Mouse (Mus musculus) intestine, embryonic 15.5 days (tissue): ENCODE results near the gene Perm1. TPM values are rescaled to one million over a fixed set of nuclear protein-coding genes. Genes with fewer than 3 reads are reported as not detected.

ENCODE experiments used
- ATAC-seq: fragments of 200-750 bp; cut with Nextera tagmentation; 2 replicates; pipeline ENCODE4 v1.8.0; 2017; ENCODE audit warnings: moderate TSS enrichment, moderate library complexity
- H3K27ac ChIP-seq: fragments of 300-500 bp; sonication (generic); 2 replicates; pipeline ENCODE4 v1.5.1; 2015; ENCODE audit warnings: mild to moderate bottlenecking, inconsistent platforms
- H3K27me3 ChIP-seq: fragments of 300-500 bp; sonication (generic); replicated peaks from 2 replicates; pipeline ENCODE4 v1.6.1; 2015; ENCODE audit warnings: inconsistent platforms
- H3K36me3 ChIP-seq: fragments of 300-500 bp; sonication (generic); 2 replicates; pipeline ENCODE4 v1.6.1; 2015; ENCODE audit warnings: inconsistent platforms
- H3K4me1 ChIP-seq: fragments of 300-500 bp; sonication (generic); replicated peaks from 2 replicates; pipeline ENCODE4 v1.6.1; 2015; ENCODE audit warnings: inconsistent platforms
- H3K4me2 ChIP-seq: fragments of 300-500 bp; sonication (generic); replicated peaks from 2 replicates; pipeline ENCODE4 v1.6.1; 2015; ENCODE audit warnings: mild to moderate bottlenecking, inconsistent platforms
- H3K4me3 ChIP-seq: fragments of 300-500 bp; sonication (generic); replicated peaks from 2 replicates; pipeline ENCODE4 v1.5.1; 2015; ENCODE audit warnings: inconsistent platforms
- H3K9ac ChIP-seq: fragments of 300-500 bp; sonication (generic); 2 replicates; pipeline ENCODE4 v1.6.1; 2015; ENCODE audit warnings: inconsistent platforms
- H3K9me3 ChIP-seq: fragments of 300-500 bp; sonication (generic); 2 replicates; pipeline ENCODE4 v1.6.1; 2016; ENCODE audit warnings: inconsistent platforms
- WGBS: fragments of 180-500 bp; shearing (Covaris S2); methylation state at CpG from one replicate; pipeline ENCODE4 v1.1.7; 2015; 5-methylcytosine and 5-hydroxymethylcytosine counted together
- polyA plus RNA-seq: library from polyadenylated mRNA; unstranded; fragments of >200 nt; fragmentation: Nextera tagmentation; extraction: Ambion mirVana; gene quantifications from 2 replicates; pipeline ENCODE4 v1.2.1, GENCODE M21; 2015

The Perm1 gene
- 0.40 and 0.51 TPM in 2 replicates for polyA plus RNA-seq

GRCm38 (mm10) chr4:156215649-156216048 is at the start of gene Perm1:
Gene Perm1, plus strand, starts transcription at chr4:156215868.
- WGBS, result 71% methylated on average over 4 of the region's 4 CpGs
- Histone ChIP-seq H3K4me3 (no peak within 1 kb of the TSS), H3K4me1 (no peaks in the 10 kb centered on the region), H3K27me3 (no peaks in the 10 kb centered on the region), H3K27ac (no peak within 1 kb of the TSS), H3K36me3 (no peaks in the 10 kb centered on the region), H3K9ac (no peak within 1 kb of the TSS), H3K4me2 (no peak within 1 kb of the TSS), H3K9me3 (no peaks in the 10 kb centered on the region)
- ATAC-seq, result peak; percentile 41; the same call in 1 of the 2 replicates

- Histone ChIP-seq H3K36me3 (peaks cover 66% of the 10 kb centered on the region), H3K4me2 (no peak overlapping the region), H3K9ac (no peak overlapping the region), H3K27ac (no peak overlapping the region), H3K27me3 (no peaks in the 10 kb centered on the region), H3K4me1 (no peaks in the 10 kb centered on the region), H3K4me3 (no peak overlapping the region), H3K9me3 (no peaks in the 10 kb centered on the region)
- ATAC-seq, result no peak
- WGBS, result 87% methylated on average over 9 of the region's 9 CpGs
Observed at GRCm38 (mm10) chr4:156166477-156166876, 49.2 kb upstream of the Perm1 start.

DNA sequence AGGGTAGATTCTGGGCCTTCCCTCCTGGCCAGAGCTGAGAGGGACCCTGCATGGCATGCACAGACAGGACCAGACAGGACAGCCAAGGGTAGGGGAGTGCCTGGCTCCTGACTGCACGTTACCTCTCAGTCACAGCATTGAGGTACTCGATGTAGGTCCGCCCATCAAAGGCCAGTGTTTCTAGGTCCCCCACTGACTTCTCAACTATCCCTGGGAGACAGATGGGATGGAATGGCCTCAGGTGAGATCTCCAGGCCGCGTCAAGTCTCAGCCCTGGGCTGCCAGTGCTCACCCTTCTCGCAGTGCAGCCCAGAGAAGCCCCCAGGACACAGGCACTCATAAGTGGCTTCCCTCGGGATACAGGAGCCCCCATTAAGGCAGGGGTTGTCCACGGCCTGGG is 47.1 kb upstream of the Perm1 start:
- Histone ChIP-seq H3K9me3 (no peaks in the 10 kb centered on the region), H3K4me3 (no peak overlapping the region), H3K27me3 (no peaks in the 10 kb centered on the region), H3K4me1 (no peaks in the 10 kb centered on the region), H3K36me3 (peaks cover 75% of the 10 kb centered on the region), H3K4me2 (no peak overlapping the region), H3K9ac (no peak overlapping the region), H3K27ac (no peak overlapping the region)
- ATAC-seq, result no peak
- WGBS, result 91% methylated on average over 8 of the region's 8 CpGs

DNA sequence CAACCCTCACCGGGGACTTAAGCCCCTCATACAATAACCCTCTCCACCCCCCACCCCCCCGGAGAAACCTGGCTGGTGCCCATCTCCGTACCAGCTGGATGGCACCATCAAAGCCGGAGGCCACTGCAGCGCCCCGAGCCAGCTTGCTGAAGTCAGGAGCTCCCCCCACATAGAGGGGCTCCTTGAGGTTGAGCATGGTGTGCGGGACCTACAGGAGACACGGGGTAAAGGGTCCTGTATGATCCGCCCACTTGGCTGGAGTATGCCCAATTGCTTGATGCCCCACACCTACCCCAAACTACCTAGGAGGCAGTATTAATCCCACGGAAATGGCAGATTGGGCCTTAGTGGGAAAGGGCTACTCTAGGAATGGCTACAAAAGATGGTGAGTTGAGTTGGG is 46.5 kb upstream of the Perm1 start:
- no peak for ATAC-seq
- Histone ChIP-seq H3K36me3 (peaks cover 77% of the 10 kb centered on the region), H3K4me1 (no peaks in the 10 kb centered on the region)

DNA sequence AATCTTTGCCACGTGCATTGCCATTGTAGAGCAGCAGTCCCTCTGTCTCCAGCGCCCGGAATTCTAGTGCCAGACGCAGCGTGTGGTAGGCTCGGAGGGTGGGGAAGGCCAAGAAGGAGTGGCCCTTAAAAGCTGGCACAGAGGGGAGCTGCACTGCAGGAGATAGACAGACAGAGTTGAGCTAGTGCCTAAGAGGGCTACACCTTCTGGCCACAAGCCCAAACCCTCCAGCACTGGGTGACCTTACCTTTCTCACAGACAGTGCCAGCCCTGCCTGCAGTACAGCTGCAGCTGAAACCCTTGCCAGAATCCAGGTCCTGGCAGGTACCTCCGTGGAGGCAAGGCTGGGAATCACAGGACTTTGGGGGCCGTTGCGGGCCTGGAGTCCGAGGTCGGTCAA is 43.8 kb upstream of the Perm1 start:
- H3K9me3 ChIP-seq, result no peaks in the 10 kb centered on the region
- H3K4me3 ChIP-seq, result no peak overlapping the region
- no peak for ATAC-seq
- peaks cover 80% of the 10 kb centered on the region for H3K36me3 ChIP-seq
- no peak overlapping the region for H3K27ac ChIP-seq
- no peak overlapping the region for H3K4me2 ChIP-seq
- WGBS, result 94% methylated on average over 11 of the region's 11 CpGs
- no peak overlapping the region for H3K9ac ChIP-seq
- no peaks in the 10 kb centered on the region for H3K27me3 ChIP-seq
- H3K4me1 ChIP-seq, result no peaks in the 10 kb centered on the region

More for the DNA sequence above, 46.5 kb upstream of the Perm1 start:
- Histone ChIP-seq H3K9ac (no peak overlapping the region), H3K4me3 (no peak overlapping the region), H3K4me2 (no peak overlapping the region), H3K27ac (no peak overlapping the region), H3K27me3 (no peaks in the 10 kb centered on the region), H3K9me3 (no peaks in the 10 kb centered on the region)
- WGBS, result 96% methylated on average over 10 of the region's 10 CpGs

- Histone ChIP-seq H3K4me3 (no peak overlapping the region), H3K27me3 (no peaks in the 10 kb centered on the region), H3K9ac (no peak overlapping the region), H3K9me3 (no peaks in the 10 kb centered on the region), H3K4me2 (no peak overlapping the region), H3K36me3 (peaks cover 52% of the 10 kb centered on the region), H3K4me1 (no peaks in the 10 kb centered on the region), H3K27ac (no peak overlapping the region)
- 87% methylated on average over 9 of the region's 9 CpGs for WGBS
- ATAC-seq, result no peak
Observed at GRCm38 (mm10) chr4:156177630-156178029, 38.0 kb upstream of the Perm1 start.

DNA sequence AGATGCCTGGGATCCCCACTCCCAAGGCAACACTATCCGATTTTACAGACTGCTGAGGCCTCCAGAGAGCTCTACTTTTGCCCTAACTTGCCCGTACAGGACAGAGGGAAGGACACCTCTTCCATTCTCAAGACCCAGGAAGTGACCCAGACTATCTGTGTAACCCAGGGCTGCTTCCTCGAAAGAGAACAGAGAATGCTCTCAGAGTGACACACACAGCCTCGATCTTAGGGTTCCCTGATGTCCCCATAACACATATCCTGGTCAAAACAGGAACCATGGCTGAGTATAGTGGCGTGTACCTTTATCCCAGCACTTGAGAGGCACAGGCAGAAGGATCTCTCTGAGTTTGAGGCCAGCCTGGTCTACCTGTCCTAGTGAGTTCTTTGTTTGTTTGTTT is 31.9 kb upstream of the Perm1 start:
- Histone ChIP-seq H3K4me2 (no peak overlapping the region), H3K27ac (no peak overlapping the region), H3K9ac (no peak overlapping the region), H3K4me1 (peaks cover 25% of the 10 kb centered on the region), H3K9me3 (no peaks in the 10 kb centered on the region), H3K27me3 (no peaks in the 10 kb centered on the region), H3K4me3 (no peak overlapping the region), H3K36me3 (peaks cover 26% of the 10 kb centered on the region)
- 82% methylated on average over 5 of the region's 5 CpGs for WGBS
- no peak for ATAC-seq

- Histone ChIP-seq H3K4me1 (peaks cover 32% of the 10 kb centered on the region), H3K36me3 (peaks cover 19% of the 10 kb centered on the region), H3K9me3 (no peaks in the 10 kb centered on the region), H3K27ac (no peak overlapping the region), H3K27me3 (no peaks in the 10 kb centered on the region), H3K4me2 (no peak overlapping the region), H3K9ac (no peak overlapping the region), H3K4me3 (no peak overlapping the region)
- WGBS, result 86% methylated on average over 7 of the region's 7 CpGs
- no peak for ATAC-seq
Observed at GRCm38 (mm10) chr4:156184291-156184954, 31.2 kb upstream of the Perm1 start.

DNA sequence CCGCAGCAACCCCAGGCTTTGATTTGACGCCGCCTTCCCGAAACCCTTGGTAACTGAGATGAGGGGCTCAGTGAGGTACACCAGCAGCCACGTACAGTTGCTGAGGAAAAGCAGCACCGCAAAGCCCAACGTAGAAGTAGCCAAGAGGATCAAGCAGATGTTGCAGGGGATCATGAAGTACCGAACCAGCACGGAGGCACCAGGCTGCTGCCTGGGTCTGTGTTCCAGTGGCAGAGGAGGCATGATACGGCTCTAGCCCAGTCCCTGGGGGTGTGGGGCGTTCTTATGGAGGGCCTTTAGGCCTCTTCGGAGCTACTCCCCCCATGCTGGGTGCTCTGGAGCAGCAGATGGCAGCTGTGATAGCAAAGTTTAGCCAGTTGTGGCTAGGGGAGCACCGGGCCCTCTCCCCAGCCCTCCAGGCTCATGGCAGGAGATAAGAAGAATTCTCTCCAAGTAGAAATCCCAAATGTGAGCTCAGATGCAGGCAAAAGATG is 30.2 kb upstream of the Perm1 start:
- Histone ChIP-seq H3K9me3 (no peaks in the 10 kb centered on the region), H3K27ac (no peak overlapping the region), H3K27me3 (no peaks in the 10 kb centered on the region), H3K4me2 (peak overlapping the region; percentile 43), H3K4me1 (peaks cover 39% of the 10 kb centered on the region), H3K36me3 (peaks cover 15% of the 10 kb centered on the region), H3K9ac (peak overlapping the region; percentile 30; the same call in 1 of the 2 replicates), H3K4me3 (peak overlapping the region; percentile 19)
- 88% methylated on average over 13 of the region's 13 CpGs for WGBS
- ATAC-seq, result no peak

DNA sequence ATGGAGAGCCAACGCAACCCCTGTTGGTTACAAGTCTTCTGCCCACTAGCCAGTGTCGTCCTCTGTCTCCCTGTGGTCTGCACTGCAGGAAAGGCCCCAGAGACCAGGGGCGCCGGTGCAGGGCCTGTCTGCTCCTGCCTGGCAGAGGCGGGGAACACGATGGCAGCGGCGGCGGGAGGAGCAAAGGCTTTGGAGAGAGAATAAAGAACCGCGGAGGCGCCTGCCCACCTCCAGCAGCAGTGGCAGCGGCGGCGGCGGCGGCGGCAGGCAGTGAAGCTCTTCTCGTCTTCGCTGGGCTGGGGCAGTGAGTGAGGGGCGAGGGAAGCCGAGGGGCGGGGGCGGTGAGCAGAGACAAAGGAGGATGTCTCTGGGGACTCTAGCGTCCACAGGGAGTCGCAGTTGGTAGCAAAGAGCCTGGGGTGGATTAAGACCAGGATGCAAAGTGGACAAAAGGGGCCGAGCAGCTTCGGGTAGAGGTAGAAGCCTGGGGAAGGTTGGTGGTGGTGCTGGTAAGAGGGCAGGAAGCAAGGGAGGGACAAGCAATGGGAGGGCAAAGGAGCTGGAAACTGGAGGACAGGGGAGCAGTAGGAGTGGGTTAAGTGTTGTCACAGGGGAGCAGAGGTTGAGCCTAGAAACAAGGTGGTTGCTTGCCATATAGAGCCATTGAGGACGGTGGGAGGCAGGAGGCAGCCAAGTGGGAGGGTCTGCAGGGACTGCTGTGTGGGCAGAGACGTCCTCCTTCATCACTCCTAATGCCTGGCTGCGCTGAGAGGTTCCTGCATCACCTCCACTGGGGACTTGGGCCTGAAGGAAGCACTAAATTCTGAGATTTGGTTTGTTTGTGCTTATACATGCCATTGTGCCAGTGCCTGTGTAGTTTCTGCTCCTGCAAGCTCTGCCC is 29.5 kb upstream of the Perm1 start:
- no peaks in the 10 kb centered on the region for H3K27me3 ChIP-seq
- H3K27ac ChIP-seq, result no peak overlapping the region
- no peak for ATAC-seq
- no peaks in the 10 kb centered on the region for H3K9me3 ChIP-seq
- 34% methylated on average over 31 of the region's 31 CpGs for WGBS
- H3K9ac ChIP-seq, result peak overlapping the region; percentile 30; the same call in 1 of the 2 replicates
- H3K4me3 ChIP-seq, result peak overlapping the region; percentile 19
- H3K4me1 ChIP-seq, result peaks cover 39% of the 10 kb centered on the region
- H3K4me2 ChIP-seq, result peak overlapping the region; percentile 43
- H3K36me3 ChIP-seq, result peaks cover 15% of the 10 kb centered on the region

- Histone ChIP-seq H3K4me1 (peaks cover 52% of the 10 kb centered on the region), H3K27ac (no peak overlapping the region; the same call in 1 of the 2 replicates)
- no peak for ATAC-seq
Observed at GRCm38 (mm10) chr4:156188162-156188810, 27.4 kb upstream of the Perm1 start.

DNA sequence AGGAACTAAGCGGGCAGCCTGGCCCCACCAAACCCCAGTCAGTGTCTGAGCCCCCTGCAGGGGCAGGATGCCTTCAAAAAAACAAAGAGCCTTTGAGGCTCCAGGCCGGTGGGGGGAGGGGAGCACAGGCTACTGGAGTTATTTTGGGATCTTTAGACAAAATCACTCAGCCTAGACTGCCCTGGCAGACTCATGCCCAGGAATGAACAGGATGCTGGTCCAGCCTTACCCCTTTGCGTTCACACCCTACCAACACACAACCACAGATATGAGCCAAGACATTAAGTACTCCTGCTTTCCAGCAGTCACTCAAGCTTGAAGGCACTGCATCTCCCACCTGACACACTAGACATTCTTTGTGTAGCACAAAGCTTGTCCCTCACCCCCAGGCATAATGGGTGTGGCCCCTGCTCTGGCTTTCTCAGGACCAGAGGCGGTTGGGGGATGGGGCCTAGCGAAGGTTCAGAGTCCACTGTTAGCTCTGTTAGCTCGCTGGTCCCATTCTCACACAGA is 26.8 kb upstream of the Perm1 start:
- no peaks in the 10 kb centered on the region for H3K27me3 ChIP-seq
- ATAC-seq, result peak; percentile 75
- H3K4me3 ChIP-seq, result no peak overlapping the region
- H3K9ac ChIP-seq, result no peak overlapping the region
- H3K9me3 ChIP-seq, result no peaks in the 10 kb centered on the region
- peak overlapping the region; percentile 36; the same call in 1 of the 2 replicates for H3K4me2 ChIP-seq
- peaks cover 19% of the 10 kb centered on the region for H3K36me3 ChIP-seq
- peaks cover 58% of the 10 kb centered on the region for H3K4me1 ChIP-seq
- 37% methylated on average over 6 of the region's 6 CpGs for WGBS
- H3K27ac ChIP-seq, result peak overlapping the region; percentile 49; the same call in 1 of the 2 replicates

More at GRCm38 (mm10) chr4:156188162-156188810, 27.4 kb upstream of the Perm1 start:
- no peak overlapping the region for H3K4me2 ChIP-seq
- H3K36me3 ChIP-seq, result peaks cover 19% of the 10 kb centered on the region
- no peaks in the 10 kb centered on the region for H3K9me3 ChIP-seq
- WGBS, result 77% methylated on average over 5 of the region's 5 CpGs
- H3K4me3 ChIP-seq, result no peak overlapping the region
- H3K27me3 ChIP-seq, result no peaks in the 10 kb centered on the region
- H3K9ac ChIP-seq, result no peak overlapping the region
